Mouse (Mus musculus): Measurements from ENCODE around the gene Dirc2. TPM values are rescaled to one million over a fixed set of nuclear protein-coding genes. Genes with fewer than 3 reads are reported as not detected.

Gene Dirc2
- total and polyA plus RNA-seq, 3 experiments, result 43.2 to 61.9 (median 49.9) TPM

- Histone ChIP-seq H3K4me1 (ENCODE audit: control insufficient read depth, insufficient read depth, low read length) (peaks cover 4% of the 10 kb centered on the region), H3K79me2 (replicated peaks; ENCODE audit: control insufficient read depth, insufficient read depth, low read length) (peaks cover 10% of the 10 kb centered on the region), H3K27ac (no peak overlapping the region), H3K27me3 (ENCODE audit: control insufficient read depth, insufficient read depth, low read length) (no peaks in the 10 kb centered on the region), H3K36me3 (ENCODE audit: control insufficient read depth, insufficient read depth, low read length) (peaks cover 10% of the 10 kb centered on the region), H3K9ac (ENCODE audit: low read depth, low read length) (no peak overlapping the region), H3K4me3 (no peak overlapping the region)
- DNase-seq, result no peak
- intact Hi-C loops (cut with DNase I), result loop anchor here (10.0 kb wide), 1 partner anchor 179 kb away; no protein-coding TSS in a partner anchor
- no peak for TF ChIP-seq CTCF (IDR thresholded peaks at IDR 0.05)
- TF ChIP-seq POLR2A (IDR thresholded peaks at IDR 0.05; ENCODE audit: insufficient read depth, low read depth, low read length), result no peak
- no peak for TF ChIP-seq EP300 (IDR thresholded peaks at IDR 0.05; ENCODE audit: insufficient read depth, low read depth, low read length)
- WGBS, result 42% methylated on average over 2 of the region's 2 CpGs
Observed at GRCm38 (mm10) chr16:35765449-35765848, 3.7 kb downstream of the Dirc2 start.

GRCm38 (mm10) chr16:35764941-35765340 is 4.2 kb downstream of the Dirc2 start:
- 71% methylated on average over 1 of the region's 1 CpGs for WGBS
- no peak overlapping the region for H3K4me3 ChIP-seq
- no peak overlapping the region for H3K9ac ChIP-seq (ENCODE audit: low read depth, low read length)
- intact Hi-C loops (cut with DNase I), result loop anchor here (10.0 kb wide), 1 partner anchor 180 kb away; no protein-coding TSS in a partner anchor
- H3K4me1 ChIP-seq (ENCODE audit: control insufficient read depth, insufficient read depth, low read length), result peaks cover 4% of the 10 kb centered on the region
- peaks cover 10% of the 10 kb centered on the region for H3K79me2 ChIP-seq (replicated peaks; ENCODE audit: control insufficient read depth, insufficient read depth, low read length)
- TF ChIP-seq CTCF (IDR thresholded peaks at IDR 0.05) (no peak), EP300 (IDR thresholded peaks at IDR 0.05; ENCODE audit: insufficient read depth, low read depth, low read length) (no peak), POLR2A (IDR thresholded peaks at IDR 0.05; ENCODE audit: insufficient read depth, low read depth, low read length) (no peak)
- DNase-seq, result no peak
- no peaks in the 10 kb centered on the region for H3K27me3 ChIP-seq (ENCODE audit: control insufficient read depth, insufficient read depth, low read length)
- peaks cover 10% of the 10 kb centered on the region for H3K36me3 ChIP-seq (ENCODE audit: control insufficient read depth, insufficient read depth, low read length)
- no peak overlapping the region for H3K27ac ChIP-seq

GRCm38 (mm10) chr16:35763590-35764296 is 5.4 kb downstream of the Dirc2 start:
- peaks cover 10% of the 10 kb centered on the region for H3K79me2 ChIP-seq (replicated peaks; ENCODE audit: control insufficient read depth, insufficient read depth, low read length)
- H3K4me3 ChIP-seq, result no peak overlapping the region
- intact Hi-C loops (cut with DNase I), result loop anchor here (10.0 kb wide), 1 partner anchor 181 kb away; no protein-coding TSS in a partner anchor
- no peak overlapping the region for H3K9ac ChIP-seq (ENCODE audit: low read depth, low read length)
- no peak for DNase-seq
- peaks cover 4% of the 10 kb centered on the region for H3K4me1 ChIP-seq (ENCODE audit: control insufficient read depth, insufficient read depth, low read length)
- no peaks in the 10 kb centered on the region for H3K27me3 ChIP-seq (ENCODE audit: control insufficient read depth, insufficient read depth, low read length)
- TF ChIP-seq CTCF (IDR thresholded peaks at IDR 0.05) (no peak), POLR2A (IDR thresholded peaks at IDR 0.05; ENCODE audit: insufficient read depth, low read depth, low read length) (no peak), EP300 (IDR thresholded peaks at IDR 0.05; ENCODE audit: insufficient read depth, low read depth, low read length) (no peak)
- peaks cover 10% of the 10 kb centered on the region for H3K36me3 ChIP-seq (ENCODE audit: control insufficient read depth, insufficient read depth, low read length)
- 46% methylated on average over 11 of the region's 11 CpGs for WGBS
- no peak overlapping the region for H3K27ac ChIP-seq

GRCm38 (mm10) chr16:35759401-35759800 is 9.8 kb downstream of the Dirc2 start:
- intact Hi-C loops (cut with DNase I), result no loop called here
- DNase-seq, result no peak
- Histone ChIP-seq H3K4me3 (no peak overlapping the region), H3K27ac (no peak overlapping the region), H3K36me3 (ENCODE audit: control insufficient read depth, insufficient read depth, low read length) (peaks cover 4% of the 10 kb centered on the region), H3K79me2 (replicated peaks; ENCODE audit: control insufficient read depth, insufficient read depth, low read length) (peaks cover 8% of the 10 kb centered on the region), H3K9ac (ENCODE audit: low read depth, low read length) (no peak overlapping the region), H3K27me3 (ENCODE audit: control insufficient read depth, insufficient read depth, low read length) (no peaks in the 10 kb centered on the region), H3K4me1 (ENCODE audit: control insufficient read depth, insufficient read depth, low read length) (no peaks in the 10 kb centered on the region; the same call in 1 of the 2 replicates)
- no peak for TF ChIP-seq POLR2A (IDR thresholded peaks at IDR 0.05; ENCODE audit: insufficient read depth, low read depth, low read length)
- no peak for TF ChIP-seq CTCF (IDR thresholded peaks at IDR 0.05)
- 85% methylated on average over 5 of the region's 5 CpGs for WGBS

DNA sequence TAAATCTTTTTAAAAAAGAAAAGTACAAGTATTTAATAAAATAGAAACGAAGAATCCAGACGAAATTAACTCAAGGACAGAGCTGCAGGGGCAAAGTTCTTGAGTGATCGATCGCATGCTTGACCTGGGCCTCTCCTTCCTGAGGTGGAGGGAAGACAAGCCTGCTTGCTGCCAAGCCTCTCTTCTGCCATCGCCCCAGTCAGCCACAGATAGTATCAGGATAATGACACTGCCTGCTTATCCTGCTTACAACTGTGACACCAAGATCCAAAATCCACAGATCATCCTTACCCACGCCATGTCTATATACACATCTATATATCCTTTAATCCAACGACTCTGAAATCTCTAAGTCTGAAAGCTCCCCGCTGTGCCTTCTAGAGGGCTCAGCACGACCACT is 12.5 kb downstream of the Dirc2 start:
- no peak for TF ChIP-seq CTCF (IDR thresholded peaks at IDR 0.05)
- no peak for TF ChIP-seq POLR2A (IDR thresholded peaks at IDR 0.05; ENCODE audit: insufficient read depth, low read depth, low read length)
- TF ChIP-seq EP300 (IDR thresholded peaks at IDR 0.05; ENCODE audit: insufficient read depth, low read depth, low read length), result no peak
- H3K4me1 ChIP-seq (ENCODE audit: control insufficient read depth, insufficient read depth, low read length), result no peaks in the 10 kb centered on the region; the same call in 1 of the 2 replicates
- no peak for DNase-seq
- 89% methylated on average over 9 of the region's 9 CpGs for WGBS
- intact Hi-C loops (cut with DNase I), result no loop called here
- peaks cover 4% of the 10 kb centered on the region for H3K36me3 ChIP-seq (ENCODE audit: control insufficient read depth, insufficient read depth, low read length)
- no peak overlapping the region for H3K9ac ChIP-seq (ENCODE audit: low read depth, low read length)
- H3K27me3 ChIP-seq (ENCODE audit: control insufficient read depth, insufficient read depth, low read length), result no peaks in the 10 kb centered on the region
- H3K4me3 ChIP-seq, result no peak overlapping the region
- peaks cover 5% of the 10 kb centered on the region for H3K79me2 ChIP-seq (replicated peaks; ENCODE audit: control insufficient read depth, insufficient read depth, low read length)
- H3K27ac ChIP-seq, result no peak overlapping the region
